Mouse (Mus musculus) forebrain, postnatal 0 days (tissue): ENCODE measurements around the gene Tsks. TPM values are rescaled to one million over a fixed set of nuclear protein-coding genes. Genes with fewer than 3 reads are reported as not detected.
A peak's percentile ranks its signal among the peaks of the same experiment; 100 is the strongest.

Experiments used
- ATAC-seq: fragments of 200-750 bp; cut with Nextera tagmentation; 2 replicates; pipeline ENCODE4 v1.8.0; 2017; ENCODE audit warnings: mild to moderate bottlenecking, moderate library complexity
- DNase-seq: peaks from one replicate; pipeline ENCODE4 v3.0.0-alpha.2; 2015
- H3K27ac ChIP-seq: fragments of 300-500 bp; sonication (generic); 2 replicates; pipeline ENCODE4 v1.5.1; 2014; ENCODE audit warnings: low read depth, mild to moderate bottlenecking, antibody characterized with exemption, low read length, moderate library complexity, mixed read lengths
- H3K27me3 ChIP-seq: fragments of 300-500 bp; sonication (generic); 2 replicates; pipeline ENCODE4 v1.6.1; 2014; ENCODE audit warnings: mild to moderate bottlenecking, low read length, mixed read lengths; ENCODE audit not compliant: insufficient read depth
- H3K36me3 ChIP-seq: fragments of 300-500 bp; sonication (generic); 2 replicates; pipeline ENCODE4 v1.6.1; 2014; ENCODE audit warnings: mild to moderate bottlenecking, moderate library complexity; ENCODE audit not compliant: insufficient read depth
- H3K4me1 ChIP-seq: fragments of 300-500 bp; sonication (generic); 2 replicates; pipeline ENCODE4 v1.6.1; 2014; ENCODE audit warnings: antibody characterized with exemption; ENCODE audit not compliant: insufficient read depth
- H3K4me2 ChIP-seq: fragments of 300-500 bp; sonication (generic); 2 replicates; pipeline ENCODE4 v1.6.1; 2014; ENCODE audit warnings: low read depth, mild to moderate bottlenecking, moderate library complexity
- H3K4me3 ChIP-seq: fragments of 300-500 bp; sonication (generic); 2 replicates; pipeline ENCODE4 v1.5.1; 2014; ENCODE audit warnings: low read depth, low read length, mixed read lengths
- H3K9ac ChIP-seq: fragments of 300-500 bp; sonication (generic); 2 replicates; pipeline ENCODE4 v1.6.1; 2014; ENCODE audit warnings: mild to moderate bottlenecking
- H3K9me3 ChIP-seq: fragments of 300-500 bp; sonication (generic); 2 replicates; pipeline ENCODE4 v1.6.1; 2016; ENCODE audit warnings: low read length
- CTCF ChIP-seq: sonication (generic); IDR thresholded peaks from 2 replicates; pipeline ENCODE4 v1.5.1; 2016; ENCODE audit warnings: antibody characterized with exemption, control low read depth, low read depth
- WGBS: fragments of 180-500 bp; shearing (Covaris S2); extraction: QIAGEN DNeasy Blood & Tissue Kit; methylation state at CpG from one replicate; pipeline ENCODE4 v1.1.7; 2014; 5-methylcytosine and 5-hydroxymethylcytosine counted together
- polyA plus RNA-seq: library from polyadenylated mRNA; unstranded; fragments of >200 nt; fragmentation: Nextera tagmentation; extraction: Ambion mirVana; gene quantifications from 2 replicates; pipeline ENCODE4 v1.2.1, GENCODE M21; 2015
- total RNA-seq: library from RNA; depleted of rRNA; stranded (reverse); fragments of >200 nt; gene quantifications from 2 replicates; pipeline ENCODE4 v1.2.3, GENCODE M21; 2014

Gene Tsks
- total and polyA plus RNA-seq, 2 experiments from 2014 or later: 0.18 TPM; not detected in 1

GRCm38 (mm10) chr7:44957183-44957835 lies 14.3 kb downstream of the Tsks start:
- peaks cover 32% of the 10 kb centered on the region for H3K36me3 ChIP-seq
- ATAC-seq (no peak), DNase-seq (no peak)
- no peak overlapping the region for H3K4me2 ChIP-seq
- no peak overlapping the region for H3K4me3 ChIP-seq
- H3K27ac ChIP-seq: no peak overlapping the region
- H3K9me3 ChIP-seq: no peaks in the 10 kb centered on the region
- 75% methylated on average over 20 of the region's 20 CpGs for WGBS
- H3K27me3 ChIP-seq: no peaks in the 10 kb centered on the region
- TF ChIP-seq CTCF: no peak
- no peak overlapping the region for H3K9ac ChIP-seq
- H3K4me1 ChIP-seq: 0 out of 2 replicates have a peak, but pooled peaks cover under 1% of the 10 kb centered on the region

GRCm38 (mm10) chr7:44958208-44958607 lies 15.2 kb downstream of the Tsks start:
- H3K27ac ChIP-seq: no peak overlapping the region
- no peak overlapping the region for H3K4me2 ChIP-seq
- H3K9ac ChIP-seq: no peak overlapping the region
- 52% methylated on average over 7 of the region's 7 CpGs for WGBS
- no peak overlapping the region for H3K4me3 ChIP-seq
- peaks cover 40% of the 10 kb centered on the region for H3K36me3 ChIP-seq
- H3K27me3 ChIP-seq: no peaks in the 10 kb centered on the region
- ATAC-seq (peak; percentile 40; the same call in 1 of the 2 replicates), DNase-seq (peak; percentile 63)
- no peaks in the 10 kb centered on the region for H3K9me3 ChIP-seq
- TF ChIP-seq CTCF: peak; percentile 75
- H3K4me1 ChIP-seq: no peaks in the 10 kb centered on the region

GRCm38 (mm10) chr7:44959281-44959680 lies 16.3 kb downstream of the Tsks start:
- WGBS: 92% methylated on average over 8 of the region's 8 CpGs
- ATAC-seq (no peak), DNase-seq (no peak)
- H3K4me1 ChIP-seq: no peaks in the 10 kb centered on the region
- no peak overlapping the region for H3K4me2 ChIP-seq
- no peak for TF ChIP-seq CTCF
- no peak overlapping the region for H3K27ac ChIP-seq
- no peak overlapping the region for H3K9ac ChIP-seq
- H3K4me3 ChIP-seq: no peak overlapping the region
- H3K27me3 ChIP-seq: no peaks in the 10 kb centered on the region
- H3K9me3 ChIP-seq: no peaks in the 10 kb centered on the region
- H3K36me3 ChIP-seq: peaks cover 49% of the 10 kb centered on the region

DNA sequence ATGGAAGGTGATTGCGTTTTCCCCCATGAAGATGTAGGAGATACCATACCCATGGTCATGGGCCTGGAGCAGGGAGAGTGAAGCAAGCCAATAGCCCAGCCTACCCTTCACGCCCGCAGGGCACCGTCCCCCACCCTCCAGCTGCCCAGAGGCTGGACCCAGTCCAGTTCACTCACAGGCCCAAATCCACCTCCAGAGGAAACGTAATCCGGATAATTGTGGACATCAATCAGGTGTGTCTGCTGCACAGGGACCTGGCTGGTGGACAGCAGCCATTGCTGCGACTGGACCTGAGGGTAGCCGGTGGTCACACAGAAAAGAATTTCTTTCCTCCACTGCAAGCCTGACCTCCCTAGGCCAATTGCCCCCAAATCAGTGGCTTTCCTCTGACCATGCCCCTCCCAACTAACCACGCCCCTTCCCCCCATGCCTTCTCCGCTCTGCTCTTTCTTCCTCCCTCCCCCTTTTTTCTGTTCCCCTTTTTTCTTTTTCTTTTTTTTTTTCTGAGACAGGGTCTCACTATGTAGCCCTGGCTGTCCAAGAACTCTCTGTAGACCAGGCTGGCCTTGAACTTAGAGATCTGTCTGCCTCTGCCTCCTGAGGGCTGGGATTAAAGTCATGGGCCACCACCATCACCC lies 17.0 kb downstream of the Tsks start:
- no peak overlapping the region for H3K4me3 ChIP-seq
- DNase-seq (no peak), ATAC-seq (no peak)
- no peaks in the 10 kb centered on the region for H3K27me3 ChIP-seq
- WGBS: 94% methylated on average over 10 of the region's 10 CpGs
- H3K9me3 ChIP-seq: no peaks in the 10 kb centered on the region
- peaks cover 52% of the 10 kb centered on the region for H3K36me3 ChIP-seq
- H3K9ac ChIP-seq: no peak overlapping the region
- H3K4me2 ChIP-seq: no peak overlapping the region
- H3K4me1 ChIP-seq: no peaks in the 10 kb centered on the region
- TF ChIP-seq CTCF: no peak
- no peak overlapping the region for H3K27ac ChIP-seq

GRCm38 (mm10) chr7:44960512-44960910 lies 17.5 kb downstream of the Tsks start:
- ATAC-seq (no peak), DNase-seq (no peak)
- H3K36me3 ChIP-seq: peaks cover 57% of the 10 kb centered on the region

DNA sequence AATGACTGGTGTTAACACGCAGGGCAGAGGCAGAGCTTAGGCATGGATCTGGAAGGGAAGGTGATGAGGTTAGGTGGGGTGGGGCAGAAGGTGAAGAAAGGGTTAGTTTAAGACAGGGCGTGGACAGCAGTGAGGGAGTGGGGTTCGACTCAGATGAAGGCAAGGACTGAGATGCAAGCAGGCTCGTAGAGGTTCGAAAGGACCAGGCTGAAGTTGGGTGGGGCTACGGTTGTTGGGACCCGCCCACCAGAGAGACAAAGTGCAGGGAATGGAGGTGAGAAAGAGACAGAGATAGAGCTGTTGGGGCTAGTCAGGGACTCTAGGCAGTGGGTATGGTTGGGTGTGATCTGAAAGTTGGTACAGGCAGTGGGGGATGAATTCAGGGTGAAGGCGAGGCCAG lies 19.3 kb downstream of the Tsks start:
- Histone ChIP-seq H3K36me3 (peaks cover 71% of the 10 kb centered on the region), H3K4me3 (no peak overlapping the region), H3K27me3 (no peaks in the 10 kb centered on the region), H3K4me1 (no peaks in the 10 kb centered on the region), H3K4me2 (no peak overlapping the region), H3K27ac (no peak overlapping the region), H3K9ac (no peak overlapping the region), H3K9me3 (no peaks in the 10 kb centered on the region)
- no peak for TF ChIP-seq CTCF
- DNase-seq (no peak), ATAC-seq (no peak)
- WGBS: 88% methylated on average over 8 of the region's 8 CpGs

More at GRCm38 (mm10) chr7:44960512-44960910, 17.5 kb downstream of the Tsks start:
- H3K4me1 ChIP-seq: no peaks in the 10 kb centered on the region
- no peaks in the 10 kb centered on the region for H3K9me3 ChIP-seq
- WGBS: 95% methylated on average over 13 of the region's 13 CpGs
- no peaks in the 10 kb centered on the region for H3K27me3 ChIP-seq
- no peak overlapping the region for H3K4me3 ChIP-seq
- no peak overlapping the region for H3K27ac ChIP-seq
- no peak for TF ChIP-seq CTCF
- H3K4me2 ChIP-seq: no peak overlapping the region
- H3K9ac ChIP-seq: no peak overlapping the region

DNA sequence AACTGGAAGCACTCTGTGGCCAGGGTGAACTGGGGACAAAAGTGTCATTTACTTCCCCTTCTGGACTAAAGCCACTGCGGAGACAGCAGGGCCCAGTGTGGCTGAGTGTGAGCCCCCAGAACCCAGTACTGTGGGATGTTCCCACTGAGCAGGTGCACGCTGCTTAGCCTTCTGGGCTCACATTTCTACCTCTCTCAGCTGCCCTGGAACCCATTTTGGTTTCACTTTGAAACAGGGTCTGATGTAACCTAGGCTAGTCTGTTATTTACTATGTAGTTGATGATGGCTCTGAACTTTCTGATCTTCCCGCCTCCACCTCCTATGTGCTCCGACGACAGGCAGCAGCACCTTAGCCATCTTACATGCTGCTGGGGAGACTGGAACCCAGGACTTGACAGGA lies 19.8 kb downstream of the Tsks start:
- TF ChIP-seq CTCF: no peak
- Histone ChIP-seq H3K4me2 (no peak overlapping the region), H3K4me1 (no peaks in the 10 kb centered on the region), H3K9ac (no peak overlapping the region), H3K27ac (no peak overlapping the region), H3K27me3 (no peaks in the 10 kb centered on the region), H3K4me3 (no peak overlapping the region), H3K9me3 (no peaks in the 10 kb centered on the region), H3K36me3 (peaks cover 74% of the 10 kb centered on the region)
- WGBS: 89% methylated on average over 5 of the region's 5 CpGs
- ATAC-seq (no peak), DNase-seq (no peak)
